Mouse (Mus musculus) ES-E14 (cell line): ENCODE data around the gene A730071L15Rik. TPM values are rescaled to one million over a fixed set of nuclear protein-coding genes. Genes with fewer than 3 reads are reported as not detected.
A peak's percentile ranks its signal among the peaks of the same experiment; 100 is the strongest.

Experiments used
- DNase-seq: peaks from one replicate; pipeline ENCODE4 v3.0.0-alpha.2; 2013; ENCODE audit warnings: low read depth, low spot score
- H3K27ac ChIP-seq: 2 replicates; pipeline ENCODE4 v1.5.1; 2012; ENCODE audit warnings: low read depth, mild to moderate bottlenecking, low read length, moderate library complexity, mixed read lengths; ENCODE audit not compliant: poor library complexity, insufficient read depth, severe bottlenecking
- H3K36me3 ChIP-seq: 2 replicates; pipeline ENCODE4 v1.6.1; 2012; ENCODE audit warnings: mild to moderate bottlenecking, low read length, moderate library complexity, mixed read lengths; ENCODE audit not compliant: control insufficient read depth, poor library complexity, insufficient read depth, severe bottlenecking
- H3K4me1 ChIP-seq, 2 experiments: fragments of 150-350 bp in 1 of 2; sonication (generic) in 1 of 2; 2 replicates each; pipeline ENCODE4 v1.6.1; 2012; ENCODE audit warnings: low read length in 2 of 2, mild to moderate bottlenecking in 1 of 2, mixed read lengths in 1 of 2; ENCODE audit not compliant: control insufficient read depth in 2 of 2, insufficient read depth in 2 of 2, poor library complexity in 1 of 2
- H3K4me3 ChIP-seq, 2 experiments: fragments of 150-350 bp in 1 of 2; sonication (generic) in 1 of 2; 2 replicates each; pipeline ENCODE4 v1.5.1; 2012; ENCODE audit warnings: low read length in 2 of 2, low read depth in 1 of 2, mild to moderate bottlenecking in 1 of 2, mixed read lengths in 1 of 2; ENCODE audit not compliant: insufficient read depth in 1 of 2, poor library complexity in 1 of 2, severe bottlenecking in 1 of 2
- H3K9ac ChIP-seq: 2 replicates; pipeline ENCODE4 v1.6.1; 2012; ENCODE audit warnings: low read depth, mild to moderate bottlenecking, low read length, mixed read lengths; ENCODE audit not compliant: poor library complexity, insufficient read depth, severe bottlenecking
- H3K9me3 ChIP-seq: fragments of 150-350 bp; sonication (generic); 2 replicates; pipeline ENCODE4 v1.6.1; 2012; ENCODE audit warnings: low read depth, mild to moderate bottlenecking, low read length; ENCODE audit not compliant: control insufficient read depth, insufficient read depth
- CHD2 ChIP-seq: IDR thresholded peaks from 2 replicates; pipeline ENCODE4 v1.6.1; 2014; ENCODE audit warnings: mild to moderate bottlenecking, low read depth, low read length, inconsistent platforms
- HCFC1 ChIP-seq: IDR thresholded peaks from 2 replicates; pipeline ENCODE4 v1.6.1; 2012; ENCODE audit warnings: low read length, inconsistent platforms, borderline replicate concordance; ENCODE audit not compliant: insufficient read depth
- MAFK ChIP-seq: IDR thresholded peaks from 2 replicates; pipeline ENCODE4 v1.6.1; 2014; ENCODE audit warnings: mild to moderate bottlenecking, low read depth, low read length, inconsistent platforms; ENCODE audit not compliant: insufficient read depth
- ZC3H11A ChIP-seq: IDR thresholded peaks from 2 replicates; pipeline ENCODE4 v1.6.1; 2012; ENCODE audit warnings: low read depth, mild to moderate bottlenecking, inconsistent platforms, low read length, borderline replicate concordance
- ZNF384 ChIP-seq: IDR thresholded peaks from 2 replicates; pipeline ENCODE4 v1.6.1; 2012; ENCODE audit warnings: low read depth, low read length, inconsistent platforms
- in situ Hi-C, 2 experiments: fragments of 600-800 bp; cut with MboI; formaldehyde crosslinking; loops; one replicate each; pipeline ENCODE4 v1.15.1; 2025; ENCODE audit warnings: low sequenced_read_pairs in 2 of 2, inconsistent platforms in 1 of 2; ENCODE audit not compliant: unreplicated experiment in 2 of 2
- total RNA-seq: library from RNA; depleted of rRNA; stranded (reverse); fragments of 300-350 nt; gene quantifications from 2 replicates; pipeline ENCODE4 v1.2.3, GENCODE M21; 2012; rRNA removed

A730071L15Rik gene
- 0.58 and 1.2 TPM in 2 replicates for total RNA-seq

- no peaks in the 10 kb centered on the region for H3K9me3 ChIP-seq
- in situ Hi-C loops, result loop anchor here in 1 of 2 experiments (10.0 kb wide), 1 partner anchor 205 kb away; no protein-coding TSS in a partner anchor
- H3K4me3 ChIP-seq, result peak within 1 kb of the TSS; percentile 76 to 84
- H3K9ac ChIP-seq, result peak within 1 kb of the TSS; percentile 84
- TF ChIP-seq ZNF384, result no peak
- no peak for TF ChIP-seq HCFC1
- TF ChIP-seq CHD2, result no peak
- TF ChIP-seq MAFK, result no peak
- no peak for TF ChIP-seq ZC3H11A
- H3K27ac ChIP-seq, result peak within 1 kb of the TSS; percentile 75
- DNase-seq, result peak; percentile 31
- H3K4me1 ChIP-seq, result peaks cover 0 to 9% of the 10 kb centered on the region in 2 experiments; a peak in 2 of 4 replicates
- H3K36me3 ChIP-seq, result no peaks in the 10 kb centered on the region; the same call in 1 of the 2 replicates
Measured at GRCm38 (mm10) chr11:6199410-6200086, at the start of gene A730071L15Rik. TSS of gene A730071L15Rik (plus strand) at chr11:6200029.

GRCm38 (mm10) chr11:6152864-6153263 is 47.0 kb upstream of the A730071L15Rik start:
- Histone ChIP-seq H3K27ac (no peak overlapping the region), H3K9me3 (no peaks in the 10 kb centered on the region), H3K36me3 (peaks cover 5% of the 10 kb centered on the region), H3K4me1 (peaks cover 8 to 22% of the 10 kb centered on the region in 2 experiments; a peak in 3 of 4 replicates), H3K9ac (no peak overlapping the region), H3K4me3 (no peak overlapping the region)
- no peak for TF ChIP-seq MAFK
- TF ChIP-seq ZC3H11A, result no peak
- TF ChIP-seq HCFC1, result no peak
- TF ChIP-seq ZNF384, result no peak
- no peak for TF ChIP-seq CHD2
- in situ Hi-C loops, result no loop called here
- no peak for DNase-seq

- no peak for TF ChIP-seq HCFC1
- no peak for TF ChIP-seq CHD2
- no peak for TF ChIP-seq MAFK
- no peak for TF ChIP-seq ZC3H11A
- TF ChIP-seq ZNF384, result no peak
- Histone ChIP-seq H3K4me1 (peaks cover 12 to 22% of the 10 kb centered on the region in 2 experiments; a peak in 3 of 4 replicates), H3K4me3 (peak overlapping the region in 1 of 2 experiments; percentile 10; a peak in 1 of 4 replicates), H3K9me3 (no peaks in the 10 kb centered on the region), H3K27ac (peak overlapping the region; percentile 36; the same call in 1 of the 2 replicates), H3K9ac (no peak overlapping the region), H3K36me3 (peaks cover 3% of the 10 kb centered on the region)
- in situ Hi-C loops, result no loop called here
- no peak for DNase-seq
Measured at GRCm38 (mm10) chr11:6154211-6154701, 45.6 kb upstream of the A730071L15Rik start.

- in situ Hi-C loops, result no loop called here
- no peak overlapping the region for H3K4me3 ChIP-seq
- no peak overlapping the region for H3K9ac ChIP-seq
- H3K36me3 ChIP-seq, result no peaks in the 10 kb centered on the region
- no peak overlapping the region for H3K27ac ChIP-seq
- peaks cover 15 to 35% of the 10 kb centered on the region in 2 experiments; a peak in 3 of 4 replicates for H3K4me1 ChIP-seq
- DNase-seq, result no peak
- TF ChIP-seq MAFK, result no peak
- no peak for TF ChIP-seq CHD2
- TF ChIP-seq ZC3H11A, result no peak
- TF ChIP-seq HCFC1, result no peak
- TF ChIP-seq ZNF384, result no peak
- no peaks in the 10 kb centered on the region for H3K9me3 ChIP-seq
Measured at GRCm38 (mm10) chr11:6156651-6157050, 43.2 kb upstream of the A730071L15Rik start.

- peaks cover 15 to 36% of the 10 kb centered on the region in 2 experiments; a peak in 3 of 4 replicates for H3K4me1 ChIP-seq
- DNase-seq, result no peak
- no peak for TF ChIP-seq CHD2
- TF ChIP-seq ZC3H11A, result no peak
- no peak for TF ChIP-seq HCFC1
- TF ChIP-seq MAFK, result no peak
- TF ChIP-seq ZNF384, result no peak
Measured at GRCm38 (mm10) chr11:6157119-6157518, 42.7 kb upstream of the A730071L15Rik start.

More at GRCm38 (mm10) chr11:6157119-6157518, 42.7 kb upstream of the A730071L15Rik start:
- H3K4me3 ChIP-seq, result no peak overlapping the region
- in situ Hi-C loops, result no loop called here
- no peaks in the 10 kb centered on the region for H3K36me3 ChIP-seq
- H3K9me3 ChIP-seq, result no peaks in the 10 kb centered on the region
- no peak overlapping the region for H3K27ac ChIP-seq
- H3K9ac ChIP-seq, result no peak overlapping the region
